Mouse (Mus musculus): ENCODE results near the gene Hsd17b7.

GRCm38 (mm10) chr1:169952636-169953035, 16.4 kb downstream of the Hsd17b7 start:
- TF ChIP-seq EP300 (IDR thresholded peaks at IDR 0.05; ENCODE audit: insufficient read depth, low read depth, low read length), result no peak
- no peak for TF ChIP-seq CTCF (IDR thresholded peaks at IDR 0.05; ENCODE audit: low read depth, low read length)
- TF ChIP-seq POLR2A (IDR thresholded peaks at IDR 0.05; ENCODE audit: insufficient read depth, low read length), result no peak

Measured in ES-Bruce4 (cell line).